Mouse (Mus musculus) brain, adult 2 months (tissue): ENCODE measurements around the gene Syf2.
A peak's percentile ranks its signal among the peaks of the same experiment; 100 is the strongest.

ENCODE experiments used
- DNase-seq: peaks from one replicate; pipeline ENCODE4 v3.0.0; 2011; ENCODE audit warnings: low read depth, low spot score

The Syf2 gene

GRCm38 (mm10) chr4:134968605-134968976, 37.9 kb downstream of the Syf2 start:
- no peak for DNase-seq

- no peak for DNase-seq
Observed at GRCm38 (mm10) chr4:134975261-134975928, 44.7 kb downstream of the Syf2 start.

- no peak for DNase-seq
Observed at GRCm38 (mm10) chr4:134975929-134976308, 45.2 kb downstream of the Syf2 start.

GRCm38 (mm10) chr4:134978930-134979329, 48.2 kb downstream of the Syf2 start:
- no peak for DNase-seq

- DNase-seq = no peak
Observed at GRCm38 (mm10) chr4:134981959-134982431, 51.3 kb downstream of the Syf2 start.

GRCm38 (mm10) chr4:134983136-134983535, 52.4 kb downstream of the Syf2 start:
- DNase-seq = no peak

GRCm38 (mm10) chr4:134984555-134984954, 53.9 kb downstream of the Syf2 start:
- DNase-seq = no peak

- peak; percentile 57 for DNase-seq
Observed at GRCm38 (mm10) chr4:134985626-134986335, 55.1 kb downstream of the Syf2 start.

GRCm38 (mm10) chr4:134986336-134986635, 55.6 kb downstream of the Syf2 start:
- DNase-seq = peak; percentile 12

- no peak for DNase-seq
Observed at GRCm38 (mm10) chr4:134986963-134987362, 56.3 kb downstream of the Syf2 start.
